Mouse (Mus musculus): ENCODE measurements around the gene Asb4. TPM values are rescaled to one million over a fixed set of nuclear protein-coding genes. Genes with fewer than 3 reads are reported as not detected.

The Asb4 gene
- total RNA-seq, 1 experiment from 2014 or later = 3.5 TPM

DNA sequence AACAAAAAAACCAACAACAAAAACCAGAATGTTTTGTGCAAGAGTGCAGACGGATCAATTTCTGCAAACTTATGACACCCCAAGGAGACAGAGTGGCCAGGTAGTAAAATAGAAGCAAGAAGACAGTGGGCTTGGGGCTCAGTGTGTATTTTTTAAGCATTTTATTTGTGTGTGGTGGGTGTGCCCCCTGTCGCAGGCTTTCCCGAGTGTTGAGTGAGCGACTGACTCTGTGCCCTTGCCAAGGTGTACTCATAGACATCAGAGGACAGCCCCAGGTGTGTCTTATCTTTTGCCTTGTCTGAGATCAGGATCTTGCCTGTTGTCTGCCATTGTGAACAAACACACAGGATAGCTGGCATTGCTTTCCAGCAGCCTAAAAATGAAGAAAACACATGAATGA, 63.8 kb downstream of the Asb4 start:
- DNase-seq = no peak

- no peak for DNase-seq
These were observed 64.4 kb downstream of the Asb4 start for GRCm38 (mm10) chr6:5447546-5447945.

GRCm38 (mm10) chr6:5448396-5448795, 65.2 kb downstream of the Asb4 start:
- DNase-seq = no peak

GRCm38 (mm10) chr6:5449878-5450277, 66.7 kb downstream of the Asb4 start:
- DNase-seq = no peak

GRCm38 (mm10) chr6:5455836-5456235, 72.7 kb downstream of the Asb4 start:
- DNase-seq = no peak

DNA sequence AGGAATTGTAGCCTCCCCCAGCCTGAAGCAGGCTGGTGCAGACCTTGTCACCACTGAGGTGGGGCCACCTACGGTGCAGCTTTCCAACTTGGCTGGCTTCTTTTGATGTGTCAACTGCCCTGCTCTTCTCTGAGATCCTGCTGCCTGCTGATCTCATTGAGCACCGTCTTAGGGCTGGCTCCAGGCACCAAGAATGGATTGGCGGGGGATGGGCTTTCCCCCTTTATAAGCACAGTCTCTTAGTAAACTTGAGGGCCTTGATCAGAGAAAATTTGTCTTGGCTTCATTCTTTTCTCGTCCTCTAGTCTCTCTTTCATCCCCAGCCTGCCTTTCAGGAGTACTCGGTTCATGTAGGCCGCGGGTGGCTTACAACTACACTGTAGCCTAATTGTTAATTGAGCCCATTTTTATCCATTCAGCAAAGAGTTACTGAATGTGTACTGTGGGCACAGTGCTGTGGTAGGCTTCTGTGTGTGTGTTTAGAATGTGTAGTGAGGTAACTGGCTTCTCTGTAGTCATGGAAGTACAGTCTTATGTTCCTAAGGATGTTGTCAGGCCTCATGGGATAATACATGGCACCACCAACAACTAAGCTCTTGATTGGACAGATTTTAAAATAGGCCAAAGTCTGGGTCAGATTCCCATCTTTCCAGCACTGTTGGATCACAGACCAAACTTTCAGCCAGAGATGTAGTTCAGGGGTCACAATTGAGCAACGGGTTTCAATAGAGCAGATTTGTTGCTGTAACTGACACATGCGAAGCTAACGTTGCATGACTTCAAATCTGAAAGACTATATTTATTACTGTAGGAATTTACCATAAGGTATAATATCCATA, 87.5 kb downstream of the Asb4 start:
- DNase-seq = no peak

DNA sequence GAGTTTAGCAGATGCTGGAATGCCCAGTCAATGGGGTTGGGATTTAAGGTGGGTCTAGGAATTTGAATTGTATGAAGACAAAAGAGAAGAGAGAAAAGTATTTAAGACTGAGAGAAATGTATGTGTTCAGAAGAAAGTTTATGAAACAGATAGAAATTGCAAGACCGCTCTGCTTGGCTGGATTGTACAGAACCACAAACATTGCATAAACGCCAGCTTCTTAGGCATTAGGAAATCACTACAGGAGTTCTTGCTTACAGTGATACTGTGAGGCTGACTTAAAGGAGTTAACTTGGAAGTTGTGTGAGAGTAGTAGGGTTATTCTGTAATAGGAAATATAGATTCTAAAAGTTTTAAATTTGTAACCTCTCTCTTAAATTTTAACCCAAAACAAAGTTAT, 89.5 kb downstream of the Asb4 start:
- DNase-seq = no peak

DNA sequence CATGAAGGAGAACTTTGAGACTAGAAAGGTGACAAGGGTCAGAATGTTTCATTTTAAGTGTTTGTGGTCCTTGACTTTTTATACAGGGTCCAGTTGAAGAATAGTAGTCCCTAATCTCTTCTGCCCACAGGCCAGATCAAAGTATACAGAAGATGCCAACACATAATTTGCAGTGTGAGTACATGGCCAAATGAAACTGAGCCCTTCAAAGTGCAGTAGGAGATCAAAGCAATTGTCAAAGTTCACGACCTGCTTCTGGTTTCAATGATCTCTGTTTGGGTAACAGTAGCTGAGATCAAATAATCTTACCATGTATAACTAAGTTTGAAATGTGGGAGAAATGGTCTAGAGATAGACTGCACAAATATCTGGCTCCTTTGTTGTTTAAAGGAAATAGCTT, 90.8 kb downstream of the Asb4 start:
- no peak for DNase-seq

DNA sequence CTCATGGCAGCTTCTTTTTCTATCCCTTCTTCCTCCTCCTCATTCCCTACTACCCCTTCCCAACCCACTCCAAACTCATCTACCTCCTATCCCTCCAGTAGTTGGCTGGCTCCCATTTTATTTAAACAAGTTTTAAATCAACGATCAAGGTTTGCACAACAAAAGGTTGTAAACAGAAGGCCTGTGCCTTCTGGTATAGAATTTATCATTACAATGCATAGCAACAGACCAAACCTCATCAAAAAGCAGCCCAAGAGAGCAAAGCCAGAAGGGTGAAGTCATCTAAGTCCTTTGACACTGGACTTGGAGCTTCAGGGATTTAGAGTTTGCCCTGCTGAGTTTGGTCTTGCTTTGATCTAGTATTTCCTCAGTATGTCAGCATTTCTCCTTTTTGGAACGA, 97.9 kb downstream of the Asb4 start:
- no peak for DNase-seq

GRCm38 (mm10) chr6:5482270-5482783, 99.1 kb downstream of the Asb4 start:
- DNase-seq = no peak

Other genes with a start within 250 kb of the Asb4 start
- 3.3 and 8.9 TPM in 2 replicates for gene Pon1, start 189.4 kb upstream of the Asb4 start, total RNA-seq (2021)
- gene Pon3, start 127.1 kb upstream of the Asb4 start, total RNA-seq (2021) = 168 and 180 TPM in 2 replicates
- 36.2 and 47.6 TPM in 2 replicates for gene Pon2, start 84.9 kb upstream of the Asb4 start, total RNA-seq (2021)
- 127 and 214 TPM in 2 replicates for gene Pdk4, start 112.9 kb downstream of the Asb4 start, total RNA-seq (2021)

Data from adrenal gland, postnatal 25 days (tissue).